Mouse (Mus musculus) inflammation-experienced regulatory T-cells, adult 6 months (primary cell): ENCODE data around the gene Uaca. TPM values are rescaled to one million over a fixed set of nuclear protein-coding genes. Genes with fewer than 3 reads are reported as not detected.

ENCODE experiments used
- ATAC-seq: one replicate; pipeline ENCODE4 v1.8.0; 2017
- polyA plus RNA-seq, 3 experiments: library from polyadenylated mRNA; unstranded; fragments of 100-300 nt; shearing (Covaris generic); gene quantifications; one replicate each; pipeline ENCODE4 v1.2.1; 2017

The Uaca gene
- polyA plus RNA-seq = under 1 TPM in 1 of 3 experiments, not detected in 2; 0.13 TPM

DNA sequence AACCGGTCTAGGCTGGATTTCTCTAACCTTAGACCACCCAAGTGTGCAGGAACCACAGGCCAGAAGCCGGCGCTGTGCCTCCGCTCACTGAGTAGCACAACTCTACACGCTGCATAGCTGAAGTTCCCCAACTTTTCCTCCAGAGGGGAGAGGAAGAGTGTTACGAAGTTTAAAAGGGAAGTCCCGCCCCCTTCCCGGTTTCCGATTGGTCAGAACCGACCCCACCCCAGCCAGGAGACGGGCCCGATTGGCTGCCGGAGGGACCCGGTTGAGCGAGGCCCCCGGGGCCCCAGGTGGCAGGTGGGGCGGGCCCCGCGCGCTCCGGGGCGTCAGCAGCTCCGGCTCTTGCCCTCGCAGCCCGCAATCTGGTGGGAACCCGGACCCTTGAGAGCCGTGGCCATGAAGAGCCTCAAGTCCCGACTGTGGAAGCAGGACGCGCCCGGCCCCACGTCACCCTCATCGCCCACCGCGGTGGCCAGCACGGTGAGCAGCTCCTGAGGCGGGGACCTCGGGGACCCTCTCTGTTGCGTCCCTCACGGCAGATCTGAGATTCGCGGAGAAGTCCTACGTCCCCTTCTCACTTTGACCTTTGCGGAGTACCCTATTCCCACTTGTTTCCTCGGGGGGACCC lies at the start of gene Uaca:
TSS of gene Uaca (plus strand) at position 333 of the 631 bp plus-strand sequence.
- no peak for ATAC-seq

DNA sequence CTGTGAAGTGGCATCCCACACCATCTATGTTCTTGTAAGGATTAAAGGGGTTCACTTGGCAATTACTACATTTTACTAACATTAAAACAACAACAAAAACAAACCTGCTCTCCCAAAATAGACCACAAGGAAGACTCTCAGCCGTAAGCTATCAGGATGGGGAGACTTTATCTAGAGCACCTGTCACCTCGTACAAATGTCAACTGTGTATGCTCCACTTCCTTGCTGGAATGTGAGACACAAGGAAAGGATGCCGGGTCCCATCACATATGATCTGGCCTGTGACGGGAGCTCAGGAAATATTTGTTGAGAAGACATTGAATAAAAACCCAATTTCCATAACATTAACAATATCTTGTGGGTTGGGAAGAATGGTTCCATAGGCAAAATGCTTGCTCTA lies 49.4 kb upstream of the Uaca start:
- no peak for ATAC-seq

DNA sequence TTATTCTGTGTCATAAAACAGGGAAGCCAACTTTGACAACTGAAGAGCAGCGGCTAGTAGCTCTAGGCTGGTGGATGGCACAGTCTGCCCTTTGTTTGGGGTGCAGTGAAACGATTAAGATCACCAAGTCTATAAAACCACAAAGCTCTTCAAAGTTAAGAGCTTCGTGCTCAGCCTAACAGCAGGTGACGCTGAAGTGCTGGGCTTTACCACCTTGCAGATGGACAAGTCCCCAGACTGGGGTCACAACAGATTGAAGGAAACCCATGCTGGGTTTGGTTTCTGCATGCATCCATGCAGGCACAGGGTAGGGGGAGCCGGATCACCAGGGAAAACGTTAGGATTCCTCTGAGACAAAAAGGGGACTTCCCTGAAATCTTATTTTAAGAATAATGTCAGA lies 47.8 kb upstream of the Uaca start:
- no peak for ATAC-seq

DNA sequence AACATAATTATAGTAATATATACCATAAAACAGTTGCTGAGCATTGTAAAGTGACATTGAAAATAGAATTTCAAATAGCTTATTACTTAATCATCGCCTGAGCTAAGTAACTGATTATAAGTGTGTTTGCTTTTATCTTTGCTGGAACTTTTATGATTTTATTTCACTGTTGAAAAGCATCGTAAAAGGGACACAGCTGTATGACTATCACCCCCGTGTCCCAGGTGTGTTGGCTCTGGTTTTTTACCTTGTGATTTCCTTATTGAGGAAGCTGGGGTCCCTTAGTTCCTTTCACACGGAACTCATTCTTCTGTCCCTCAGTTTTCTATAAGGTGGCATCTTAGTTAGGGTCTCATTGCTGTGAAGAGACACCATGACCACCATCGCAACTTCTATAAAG lies 46.7 kb upstream of the Uaca start:
- no peak for ATAC-seq

DNA sequence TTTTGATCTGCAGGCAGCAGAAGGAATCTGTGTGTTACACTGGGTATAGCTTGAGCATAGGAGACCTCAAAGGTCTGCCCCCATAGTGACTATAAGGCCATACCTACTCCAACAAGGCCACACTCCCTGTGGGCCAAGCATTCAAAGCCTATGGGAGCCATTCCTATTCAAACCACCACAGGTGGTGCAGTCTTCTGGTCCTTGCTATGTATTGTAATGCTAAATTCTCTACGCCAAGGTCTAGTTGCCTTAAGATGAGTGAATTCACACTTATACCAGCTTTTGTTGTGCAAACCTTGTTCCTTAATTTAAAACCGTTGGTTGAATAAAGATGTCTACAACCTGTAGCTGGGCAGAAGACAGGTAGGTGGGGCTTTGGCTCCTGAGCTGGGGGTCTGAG lies 46.2 kb upstream of the Uaca start:
- no peak for ATAC-seq

DNA sequence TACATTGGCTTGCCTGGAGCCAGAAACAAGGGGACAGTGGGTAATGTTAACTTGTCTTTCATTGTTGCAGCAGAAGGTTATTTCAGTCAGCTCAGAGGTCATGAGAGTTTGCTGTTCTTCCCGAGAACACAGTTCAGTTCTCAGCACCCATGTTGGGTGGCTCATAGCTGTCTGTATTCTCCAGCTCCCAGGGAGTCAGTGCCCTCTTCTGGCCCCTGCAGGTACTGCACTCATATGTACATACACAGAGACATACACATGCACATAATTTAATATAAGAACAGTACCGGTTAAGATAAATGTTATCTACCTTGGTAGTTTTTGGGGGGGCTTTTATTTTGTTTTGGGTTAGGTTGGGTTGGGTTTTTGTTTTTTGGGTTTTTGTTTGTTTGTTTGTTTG lies 45.2 kb upstream of the Uaca start:
- ATAC-seq = no peak

DNA sequence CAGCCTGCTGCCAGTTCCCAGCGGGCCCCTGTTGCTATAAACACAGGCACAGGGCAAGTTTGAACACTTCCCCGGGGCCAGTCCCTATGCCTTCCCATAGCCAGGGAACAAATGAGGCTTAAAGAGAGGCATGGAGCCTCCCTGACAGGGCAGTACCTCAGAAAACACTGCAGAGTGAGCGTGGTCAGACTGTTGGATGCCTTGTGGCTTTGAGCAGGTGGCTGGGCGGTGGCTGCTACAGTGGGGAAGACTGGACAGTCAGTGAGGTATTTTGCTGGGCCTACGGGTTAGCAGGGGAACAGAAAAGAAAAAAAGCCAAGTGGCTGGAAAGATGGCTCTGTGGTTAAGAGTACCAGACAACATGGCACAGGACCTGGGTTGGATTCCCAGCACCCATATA lies 43.2 kb upstream of the Uaca start:
- no peak for ATAC-seq

DNA sequence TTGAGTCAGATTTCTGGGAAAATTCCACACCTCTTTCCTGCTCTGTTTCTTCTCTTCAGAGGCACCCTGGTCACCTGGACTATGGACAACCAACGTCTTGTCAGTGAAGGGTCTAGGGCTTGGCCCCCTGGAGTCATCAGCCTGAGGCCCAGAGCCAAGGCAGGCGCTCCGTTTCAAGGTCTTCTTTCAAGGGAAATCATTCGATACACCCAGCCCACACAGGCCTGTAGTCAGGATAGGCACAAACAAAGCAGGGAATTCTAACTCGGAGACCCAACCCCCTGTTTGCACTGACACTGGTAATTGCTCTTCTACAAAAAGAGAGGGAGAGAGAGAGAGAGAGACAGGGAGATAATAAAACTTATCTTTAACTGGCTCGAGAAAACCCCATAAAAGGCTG lies 42.4 kb upstream of the Uaca start:
- ATAC-seq = no peak

DNA sequence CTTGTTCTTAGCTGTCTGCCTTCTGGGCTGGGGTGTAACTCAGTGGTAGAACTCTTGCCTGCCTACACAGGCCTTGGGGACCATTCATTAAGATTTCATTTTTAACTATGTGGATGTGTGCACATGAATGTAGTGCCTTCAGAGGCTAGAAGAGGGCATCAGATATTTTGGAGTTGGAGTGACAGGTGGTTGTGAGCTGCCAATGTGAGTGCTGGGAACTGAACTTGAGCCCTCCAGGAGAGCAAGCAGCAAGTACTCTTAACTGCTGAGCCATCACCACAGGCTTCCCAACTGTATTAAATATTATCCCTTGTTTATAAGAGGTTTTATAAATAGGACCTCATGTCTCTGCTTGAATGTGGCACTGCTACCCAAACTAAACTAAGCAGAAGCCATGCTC lies 41.7 kb upstream of the Uaca start:
- ATAC-seq = no peak

DNA sequence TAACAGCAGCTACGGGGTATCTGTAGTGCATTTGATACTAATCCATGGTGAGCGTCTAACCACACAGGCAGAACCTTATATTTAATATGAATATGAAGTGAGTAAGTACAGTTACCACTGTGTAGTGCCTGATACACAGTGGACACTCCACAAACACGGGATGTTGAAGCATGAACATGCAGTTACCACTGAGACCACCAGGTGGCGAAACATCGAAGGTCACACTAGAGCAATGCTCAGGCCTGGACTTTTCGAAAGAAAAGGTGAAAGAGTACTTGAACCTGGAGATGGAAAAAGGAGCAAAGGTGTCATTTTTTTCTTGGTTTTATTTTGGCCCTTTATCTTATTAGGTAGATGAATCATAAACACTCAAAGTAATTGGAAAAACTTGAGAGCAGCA lies 38.1 kb upstream of the Uaca start:
- ATAC-seq = no peak

DNA sequence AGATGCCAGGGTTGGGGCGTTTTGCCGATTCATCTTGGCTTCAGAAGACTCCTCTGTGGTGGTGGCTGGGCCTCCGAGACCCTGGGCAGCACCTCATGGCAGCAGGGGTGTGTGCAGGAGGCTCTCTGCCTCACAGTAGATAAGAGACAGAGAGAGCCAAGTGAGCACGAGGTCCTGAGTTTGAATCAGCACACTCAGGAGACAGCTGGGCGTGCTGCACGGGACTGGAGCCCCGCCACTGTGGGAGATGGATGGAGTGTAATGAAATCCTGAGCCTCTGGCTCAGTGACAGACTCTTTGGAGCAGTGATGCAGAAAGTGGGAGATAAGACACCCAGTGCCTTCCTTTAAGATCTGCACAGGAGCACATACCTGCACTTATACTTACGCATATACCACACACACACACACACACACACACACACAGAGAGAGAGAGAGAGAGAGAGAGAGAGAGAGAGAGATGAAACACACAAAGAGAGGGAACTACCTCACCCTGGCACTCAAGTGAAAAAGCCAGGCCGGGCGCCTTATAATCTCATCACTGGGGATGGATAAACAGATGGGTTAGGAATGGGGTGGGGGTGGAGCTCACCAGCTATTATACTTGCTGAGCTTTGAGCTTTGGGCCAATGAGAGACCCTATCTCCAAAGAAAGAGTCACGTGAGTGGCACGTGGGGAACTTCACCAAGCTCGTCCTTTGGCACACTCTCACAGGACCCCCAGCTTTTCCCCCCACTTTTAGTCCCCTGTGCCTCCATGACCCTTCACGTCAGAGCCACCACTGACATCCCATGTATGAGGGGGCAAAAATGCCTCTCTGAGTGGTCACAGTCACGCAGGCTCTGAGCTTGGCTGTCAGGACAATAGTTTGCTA lies 37.2 kb upstream of the Uaca start:
- ATAC-seq = no peak

DNA sequence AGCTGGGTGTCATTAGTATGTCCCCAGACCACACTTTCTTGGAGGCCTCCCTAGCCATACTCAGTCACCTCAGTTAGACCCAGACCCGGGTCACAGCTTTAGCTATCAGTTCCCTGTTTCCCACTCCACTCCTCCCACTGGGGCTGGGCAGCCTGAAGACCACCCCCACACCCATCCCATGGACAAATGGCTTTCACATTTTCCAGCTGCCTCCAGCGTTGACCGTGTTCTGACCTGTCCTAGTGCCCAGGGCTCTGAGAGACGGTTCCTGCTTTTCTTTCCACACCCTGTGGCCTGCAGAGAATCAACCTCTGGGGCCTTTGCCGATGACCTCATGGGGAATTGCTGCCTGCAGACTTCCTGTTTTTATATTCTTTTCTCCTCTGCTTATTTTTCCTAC lies 36.5 kb upstream of the Uaca start:
- no peak for ATAC-seq

DNA sequence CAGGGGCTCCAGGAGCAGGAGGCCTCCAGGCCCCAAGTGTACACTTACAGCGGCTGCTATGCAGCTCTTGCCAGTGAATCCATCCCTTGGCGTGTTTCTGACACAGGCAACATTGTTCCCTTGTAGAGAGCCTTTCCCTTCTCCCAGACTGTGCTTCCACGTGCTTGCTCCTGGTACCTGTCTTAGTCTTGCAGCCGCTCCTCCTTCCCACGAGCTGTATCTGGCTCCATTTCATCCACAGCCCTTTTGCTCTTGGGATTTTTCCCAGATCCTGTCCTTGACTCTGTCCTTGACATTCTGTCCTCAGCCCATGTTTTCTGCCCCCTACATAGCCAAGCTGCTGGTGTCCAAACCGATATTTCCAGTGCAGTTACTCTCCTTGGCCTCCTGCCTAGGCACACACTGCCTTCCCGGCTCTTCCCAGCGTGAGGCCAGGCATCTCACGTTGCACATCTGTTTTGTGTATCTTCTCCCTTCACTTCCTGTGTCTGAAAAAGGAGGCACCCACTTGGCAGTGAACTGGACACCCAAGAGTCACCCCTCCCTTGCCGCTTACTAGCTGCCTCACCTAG lies 34.8 kb upstream of the Uaca start:
- ATAC-seq = no peak

DNA sequence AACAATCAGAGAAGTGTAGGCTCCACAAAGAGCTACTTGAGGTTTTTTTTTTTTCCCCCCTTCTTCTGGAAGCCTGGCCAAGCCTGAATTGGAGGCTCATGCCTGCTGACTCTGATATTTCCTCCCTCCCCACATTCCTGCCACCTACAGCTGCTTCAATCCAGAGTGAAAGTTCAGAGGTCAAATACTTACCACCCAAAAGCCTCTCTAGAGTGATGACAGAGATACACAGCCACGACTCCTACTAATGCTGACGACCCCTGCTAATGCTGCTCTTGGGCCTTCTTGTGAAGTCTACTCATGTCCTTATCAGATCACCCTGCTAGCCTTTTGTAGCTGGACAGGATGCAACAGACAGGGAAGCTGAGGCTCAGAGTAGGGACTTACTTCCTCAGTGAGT lies 29.2 kb upstream of the Uaca start:
- ATAC-seq = no peak

DNA sequence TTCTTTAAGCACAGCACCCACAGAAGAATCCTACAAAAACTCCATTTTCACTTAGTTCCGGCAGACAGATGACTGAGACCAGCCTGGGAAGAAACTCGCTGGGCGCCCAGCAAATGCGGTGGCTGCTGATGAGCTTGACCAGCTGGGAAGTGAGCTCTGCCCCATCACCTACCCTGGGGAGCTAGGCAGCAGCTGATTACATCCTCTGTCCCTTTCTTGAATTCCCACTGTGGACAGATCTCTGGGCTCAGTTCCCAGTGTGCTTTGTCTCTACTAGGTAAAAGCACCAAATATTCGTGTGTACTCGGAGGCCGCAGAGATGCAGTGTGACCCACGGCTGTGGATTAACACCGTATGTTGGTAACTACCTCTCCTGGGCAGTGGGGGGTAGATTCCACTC lies 25.9 kb upstream of the Uaca start:
- no peak for ATAC-seq

DNA sequence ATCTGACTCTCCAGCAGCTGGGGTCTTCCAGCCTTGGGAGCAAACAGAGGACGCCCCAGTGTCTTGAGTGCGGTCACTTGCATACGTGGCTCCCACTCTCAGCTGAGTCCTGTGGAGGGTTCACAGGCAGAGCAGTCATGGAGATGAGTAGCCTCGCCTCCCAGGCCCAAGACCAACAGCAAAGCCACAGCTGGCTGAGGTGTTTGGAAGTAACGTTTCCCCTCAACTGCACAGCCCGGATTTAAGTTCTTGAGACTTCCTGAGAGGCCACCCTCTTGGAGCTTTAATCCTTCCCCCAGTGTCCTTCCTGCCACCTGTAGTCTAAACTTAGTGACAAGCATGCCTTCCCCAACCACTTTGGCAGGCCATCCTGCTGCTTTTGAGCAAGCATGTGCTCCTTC lies 24.6 kb upstream of the Uaca start:
- no peak for ATAC-seq

DNA sequence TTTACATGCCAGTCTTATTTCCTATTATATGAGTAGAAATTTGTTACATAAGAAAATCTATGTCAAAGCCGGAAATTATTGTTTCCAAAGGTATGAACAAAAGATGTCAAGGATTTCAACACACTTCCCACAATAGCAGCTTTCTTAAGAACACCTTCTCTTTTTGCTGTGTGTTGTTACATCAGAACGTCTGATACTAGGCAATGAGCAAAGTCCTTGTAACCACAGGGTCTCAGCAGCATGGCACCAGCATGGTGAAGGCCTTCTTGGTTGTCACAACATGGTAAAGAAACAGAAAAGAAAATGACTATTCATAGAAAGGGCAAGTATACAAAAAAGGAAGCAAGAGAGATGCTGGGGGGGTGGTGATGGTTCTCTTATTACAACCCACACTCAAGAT lies 20.6 kb upstream of the Uaca start:
- no peak for ATAC-seq

DNA sequence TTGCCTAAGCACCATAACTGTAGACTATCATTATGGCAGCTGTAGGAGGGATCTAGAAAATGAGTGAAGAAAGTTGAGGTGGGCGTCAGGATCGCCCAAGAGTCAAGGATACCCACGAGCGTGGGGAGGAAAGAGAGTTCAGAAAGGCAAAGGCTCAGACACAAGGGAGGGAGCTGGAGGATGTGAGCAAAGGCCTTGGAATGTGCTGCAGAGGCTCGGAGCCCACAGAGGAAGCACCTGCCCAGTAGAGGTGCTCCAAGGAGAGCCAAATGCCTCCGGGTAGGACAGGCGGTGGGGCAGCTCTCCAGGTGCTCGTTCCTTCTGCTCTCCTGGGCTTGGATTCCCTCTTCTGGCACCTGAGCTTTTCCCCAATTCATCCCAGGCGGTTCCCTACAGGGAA lies 17.4 kb upstream of the Uaca start:
- no peak for ATAC-seq

DNA sequence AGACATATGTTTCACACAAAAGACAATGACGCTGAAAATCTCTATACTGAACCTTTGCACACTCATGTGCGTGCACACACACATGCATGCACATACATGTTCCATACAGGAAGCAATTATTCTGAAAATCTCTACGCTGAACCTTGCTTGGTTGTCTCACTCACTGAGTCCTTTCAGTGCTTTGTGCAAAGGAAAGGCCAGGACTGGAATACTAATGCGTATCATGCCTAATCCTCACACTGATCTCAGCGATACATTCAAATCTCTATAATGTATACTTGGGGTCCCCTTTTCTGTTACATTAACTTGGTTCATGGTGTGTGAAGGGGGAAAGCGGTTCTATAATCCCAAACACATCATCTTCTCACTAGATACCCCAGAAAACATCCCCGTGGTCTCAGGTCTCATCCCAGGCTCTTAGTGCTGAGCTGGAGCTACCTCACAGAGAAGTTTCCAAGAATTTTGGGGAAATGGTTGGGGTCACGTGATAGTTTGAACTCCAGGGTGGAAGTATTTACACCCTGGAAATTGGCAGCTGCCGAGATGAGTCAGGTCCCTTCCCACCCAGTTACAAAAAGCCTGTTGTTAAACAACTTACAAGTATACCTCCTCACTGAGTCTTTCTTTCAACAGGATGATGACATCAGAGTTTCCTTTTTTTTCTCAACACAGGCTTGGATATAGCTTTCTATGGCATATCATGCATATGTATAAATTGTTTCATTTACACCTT lies 12.1 kb upstream of the Uaca start:
- ATAC-seq = no peak

DNA sequence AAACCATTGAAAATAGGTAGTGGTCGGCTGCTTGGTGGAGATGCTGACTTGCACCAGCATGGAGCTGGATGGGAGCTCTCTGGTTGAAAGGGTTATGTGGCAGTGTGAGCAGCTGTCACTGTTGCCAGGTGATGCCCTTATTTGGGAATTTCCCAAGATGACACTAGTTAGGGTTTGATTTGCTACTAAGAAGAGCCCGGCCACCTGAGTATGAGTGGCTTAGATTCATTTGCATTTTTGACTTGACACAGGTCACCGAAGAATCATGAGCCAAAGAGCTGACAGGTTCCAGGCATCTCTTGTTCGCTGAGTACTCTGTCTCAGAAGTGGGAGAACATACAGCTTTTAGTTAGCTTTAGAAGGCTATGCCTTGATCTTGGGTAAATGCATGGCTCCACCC lies 9.3 kb upstream of the Uaca start:
- no peak for ATAC-seq

DNA sequence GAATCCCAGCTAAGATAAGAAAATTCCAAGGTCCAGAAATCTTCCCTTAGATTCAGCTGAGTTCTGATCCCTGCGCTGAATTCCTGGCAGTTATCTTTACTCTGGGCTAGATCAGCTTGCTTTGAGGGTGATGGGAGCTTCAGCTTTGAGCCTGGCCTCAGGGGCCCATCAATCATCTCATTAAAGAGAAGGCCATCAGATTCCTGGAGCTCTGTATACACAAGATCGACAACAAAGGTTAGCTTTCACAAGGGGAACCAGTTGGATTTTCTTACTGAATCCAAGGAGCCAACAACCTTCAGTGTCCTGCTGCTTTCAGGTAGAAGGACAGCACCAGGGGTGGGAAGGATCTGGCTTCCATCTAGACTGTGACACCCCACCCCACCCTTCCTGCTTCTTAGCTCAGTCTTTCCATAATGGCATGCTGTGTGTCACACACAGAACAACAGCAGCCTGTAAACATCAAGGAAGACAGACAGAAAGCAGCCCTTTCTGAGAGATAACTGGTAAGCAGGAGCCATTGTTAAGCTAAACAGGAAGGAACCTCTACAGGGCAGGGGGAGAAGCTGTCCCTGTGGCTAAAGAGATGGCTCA lies 6.7 kb upstream of the Uaca start:
- no peak for ATAC-seq

DNA sequence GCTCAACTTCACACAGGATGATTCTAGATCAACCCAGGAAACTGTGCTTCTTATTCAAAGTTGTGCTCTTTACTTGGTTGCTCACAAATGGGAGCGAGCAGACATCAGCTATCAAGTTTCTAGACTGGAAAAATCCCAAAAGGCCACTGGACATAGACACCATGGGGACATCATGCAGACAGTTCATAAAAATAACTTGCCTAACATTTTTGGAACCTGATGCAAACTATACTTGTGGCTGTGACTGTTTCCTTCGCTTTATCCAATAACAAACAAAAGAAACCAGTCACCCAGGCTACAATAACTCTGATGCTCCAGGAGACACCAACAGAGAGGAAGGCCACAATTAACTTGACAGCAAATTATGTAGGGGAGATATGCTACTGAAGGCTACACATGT lies 4.1 kb upstream of the Uaca start:
- no peak for ATAC-seq

DNA sequence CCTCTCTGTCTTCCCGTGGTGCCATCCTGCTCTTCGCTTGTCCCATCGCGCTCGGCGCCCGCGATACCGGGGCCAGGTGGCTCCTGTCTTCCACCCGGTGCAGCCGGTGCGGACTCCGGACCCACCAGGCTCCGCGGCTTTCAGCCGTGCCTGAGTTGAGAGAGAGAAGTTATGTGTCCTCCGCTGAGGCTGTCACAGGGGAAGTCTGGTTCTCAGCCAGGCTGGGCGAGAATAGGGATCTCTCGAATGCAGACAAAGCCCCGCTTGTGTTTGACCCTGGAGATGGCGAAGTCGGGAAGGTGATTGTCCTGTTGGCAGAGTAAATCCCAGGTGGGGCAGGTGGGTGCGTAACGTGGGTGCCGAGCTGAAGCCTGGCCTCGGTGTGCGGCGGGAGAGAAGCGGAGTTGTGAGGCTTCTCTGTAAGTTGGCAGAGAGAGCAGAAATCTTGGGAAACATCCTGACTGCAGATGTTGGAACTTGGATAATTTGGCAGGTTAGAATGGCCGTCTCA lies 554 bp downstream of the Uaca start:
- ATAC-seq = no peak
